17 mouse cellular contexts compared by ENCODE assay signal in the genomic region with DNA sequence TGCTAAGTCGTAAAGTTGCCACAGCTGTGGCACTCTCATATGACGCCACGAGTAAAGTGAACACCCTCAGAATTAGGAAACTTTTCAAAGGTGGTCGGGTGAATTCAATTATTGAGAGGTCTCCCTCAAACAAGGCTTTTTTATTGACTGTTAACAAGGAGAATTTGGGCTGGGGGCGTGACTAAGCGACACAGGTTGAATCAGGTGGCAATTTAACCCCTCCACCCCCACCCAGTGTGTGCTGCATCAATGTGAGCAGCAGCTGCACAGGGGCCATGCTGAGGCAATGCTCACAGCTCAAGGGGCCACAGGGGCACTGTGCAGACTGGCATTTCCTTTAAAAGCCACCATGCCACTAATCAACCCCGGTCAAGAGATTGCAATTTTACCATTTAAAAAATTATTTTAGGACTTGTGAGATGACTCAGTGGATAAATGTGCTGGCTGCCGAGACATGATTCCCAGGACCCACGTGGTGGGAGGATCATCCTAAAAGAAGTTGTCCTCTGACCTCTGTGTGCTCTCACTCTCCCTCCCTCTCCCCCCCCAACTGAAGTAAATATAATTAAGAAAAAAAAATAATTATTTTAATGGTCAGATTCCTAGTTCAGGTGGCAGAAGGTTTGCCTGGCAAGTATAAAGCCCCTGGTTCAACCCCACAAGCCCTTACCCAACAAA.
A peak's percentile ranks its signal among the peaks of the same experiment; 100 is the strongest.
DNase-seq lines count a peak whose midpoint lies in the region; ATAC-seq and TF ChIP-seq lines count a peak whose summit lies in the region.
"Had no signal": no experiment of that assay in that cellular context is flagged by ENCODE, and none has a peak within 500 bp of the region (broad histone marks: within the 10 kb centered on the region; RNA-seq: fewer than 3 reads in every experiment).

No protein-coding gene starts in this region.

- H3K27ac ChIP-seq in intestine, embryonic 16.5 days (ENCODE audit: low read length): no peak overlapping the region
- no peak overlapping the region for H3K27ac ChIP-seq in intestine, postnatal 0 days (ENCODE audit: low read depth, low read length)
- H3K27ac ChIP-seq in lung, embryonic 15.5 days: peak overlapping the region; percentile 89
- H3K27ac ChIP-seq in embryonic fibroblast, embryonic 13.5 days (ENCODE audit: insufficient read depth, low read length): peak overlapping the region; percentile 76
- H3K27ac ChIP-seq in forebrain, embryonic 16.5 days (ENCODE audit: low read length): no peak overlapping the region
- H3K27ac ChIP-seq: embryonic facial prominence, embryonic 13.5 days; heart, embryonic 13.5 days; hindbrain, embryonic 13.5 days; limb, embryonic 15.5 days; liver, embryonic 15.5 days; midbrain, embryonic 12.5 days had no signal

- H3K36me3 ChIP-seq in intestine, embryonic 16.5 days (ENCODE audit: control insufficient read depth, insufficient read depth, low read length): no peaks in the 10 kb centered on the region
- no peaks in the 10 kb centered on the region for H3K36me3 ChIP-seq in intestine, postnatal 0 days (ENCODE audit: control insufficient read depth, insufficient read depth)
- H3K36me3 ChIP-seq in lung, embryonic 15.5 days: no peaks in the 10 kb centered on the region
- no peaks in the 10 kb centered on the region for H3K36me3 ChIP-seq in myocyte (ENCODE audit: control insufficient read depth, insufficient read depth)
- H3K36me3 ChIP-seq in forebrain, embryonic 16.5 days (ENCODE audit: control insufficient read depth, insufficient read depth): no peaks in the 10 kb centered on the region
- H3K36me3 ChIP-seq: embryonic facial prominence, embryonic 13.5 days; heart, embryonic 13.5 days; hindbrain, embryonic 13.5 days; limb, embryonic 15.5 days; liver, embryonic 15.5 days; midbrain, embryonic 12.5 days had no signal

- no peaks in the 10 kb centered on the region for H3K27me3 ChIP-seq in intestine, embryonic 16.5 days (replicated peaks; ENCODE audit: control insufficient read depth, insufficient read depth, low read length)
- H3K27me3 ChIP-seq in intestine, postnatal 0 days (replicated peaks; ENCODE audit: control insufficient read depth, insufficient read depth, low read length): no peaks in the 10 kb centered on the region
- no peaks in the 10 kb centered on the region for H3K27me3 ChIP-seq in lung, embryonic 15.5 days
- H3K27me3 ChIP-seq in myocyte (ENCODE audit: control insufficient read depth, insufficient read depth, insufficient read length): no peaks in the 10 kb centered on the region
- no peaks in the 10 kb centered on the region for H3K27me3 ChIP-seq in forebrain, embryonic 16.5 days (replicated peaks; ENCODE audit: control insufficient read depth, insufficient read depth, low read length)
- H3K27me3 ChIP-seq: embryonic facial prominence, embryonic 13.5 days; heart, embryonic 13.5 days; limb, embryonic 15.5 days; liver, embryonic 15.5 days had no signal

- TF ChIP-seq CTCF in intestine, postnatal 0 days (IDR thresholded peaks at IDR 0.05; ENCODE audit: low read depth): no peak
- no peak for TF ChIP-seq CTCF in embryonic fibroblast, embryonic 13.5 days (IDR thresholded peaks at IDR 0.05; ENCODE audit: borderline replicate concordance, insufficient read depth, low read length)

- H3K9ac ChIP-seq in intestine, embryonic 16.5 days (ENCODE audit: low read depth, low read length): no peak overlapping the region
- H3K9ac ChIP-seq in intestine, postnatal 0 days (ENCODE audit: low read depth, low read length): no peak overlapping the region
- no peak overlapping the region for H3K9ac ChIP-seq in lung, embryonic 15.5 days
- H3K9ac ChIP-seq in forebrain, embryonic 16.5 days (replicated peaks; ENCODE audit: low read depth, low read length): no peak overlapping the region
- H3K9ac ChIP-seq: embryonic facial prominence, embryonic 13.5 days; heart, embryonic 13.5 days; hindbrain, embryonic 13.5 days; limb, embryonic 15.5 days; liver, embryonic 15.5 days; midbrain, embryonic 12.5 days had no signal

- no peaks in the 10 kb centered on the region for H3K9me3 ChIP-seq in intestine, embryonic 16.5 days (ENCODE audit: control insufficient read depth, low read length)
- no peaks in the 10 kb centered on the region for H3K9me3 ChIP-seq in intestine, postnatal 0 days (ENCODE audit: control insufficient read depth)
- no peaks in the 10 kb centered on the region for H3K9me3 ChIP-seq in lung, embryonic 15.5 days
- H3K9me3 ChIP-seq in forebrain, embryonic 16.5 days (ENCODE audit: control insufficient read depth, low read length): no peaks in the 10 kb centered on the region
- H3K9me3 ChIP-seq: embryonic facial prominence, embryonic 13.5 days; heart, embryonic 13.5 days; hindbrain, embryonic 13.5 days; limb, embryonic 15.5 days; liver, embryonic 15.5 days; midbrain, embryonic 12.5 days had no signal

- peaks cover 9% of the 10 kb centered on the region; the same call in 1 of the 2 replicates for H3K4me1 ChIP-seq in intestine, embryonic 16.5 days (ENCODE audit: control insufficient read depth, insufficient read depth, low read length)
- no peaks in the 10 kb centered on the region for H3K4me1 ChIP-seq in intestine, postnatal 0 days (replicated peaks; ENCODE audit: control insufficient read depth, insufficient read depth, low read length)
- peaks cover 14% of the 10 kb centered on the region for H3K4me1 ChIP-seq in lung, embryonic 15.5 days
- H3K4me1 ChIP-seq in embryonic fibroblast, embryonic 13.5 days (ENCODE audit: control insufficient read depth, insufficient read depth, low read length): peaks cover 12% of the 10 kb centered on the region
- H3K4me1 ChIP-seq in forebrain, embryonic 16.5 days (replicated peaks; ENCODE audit: control insufficient read depth, insufficient read depth, low read length): peaks cover 2% of the 10 kb centered on the region
- H3K4me1 ChIP-seq: hindbrain, embryonic 13.5 days; liver, embryonic 15.5 days had no signal

- H3K4me2 ChIP-seq in intestine, embryonic 16.5 days (ENCODE audit: low read depth, low read length): no peak overlapping the region
- no peak overlapping the region for H3K4me2 ChIP-seq in intestine, postnatal 0 days (replicated peaks; ENCODE audit: low read depth)
- H3K4me2 ChIP-seq in lung, embryonic 15.5 days: 0 out of 2 replicates have a peak overlapping the region, but pooled peaks have one; percentile 11
- H3K4me2 ChIP-seq in myocyte (ENCODE audit: low read depth): peak overlapping the region; percentile 53
- H3K4me2 ChIP-seq in forebrain, embryonic 16.5 days (ENCODE audit: low read length): no peak overlapping the region
- H3K4me2 ChIP-seq: embryonic facial prominence, embryonic 13.5 days; heart, embryonic 13.5 days; hindbrain, embryonic 13.5 days; limb, embryonic 15.5 days; liver, embryonic 15.5 days; midbrain, embryonic 12.5 days had no signal

- DNase-seq in lung, postnatal 14 days: no peak
- DNase-seq: cerebellum, adult 9-10 months; kidney, adult 9 months; thymus, postnatal 36 days had no signal

- 43% methylated on average over 9 of the region's 9 CpGs for WGBS in intestine, embryonic 16.5 days
- 48% methylated on average over 9 of the region's 9 CpGs for WGBS in intestine, postnatal 0 days
- WGBS in lung, embryonic 15.5 days: 40% methylated on average over 9 of the region's 9 CpGs
- 22% methylated on average over 9 of the region's 9 CpGs for WGBS in forebrain, embryonic 16.5 days

- H3ac ChIP-seq in myocyte (ENCODE audit: control insufficient read depth, insufficient read length): no peak overlapping the region

- ATAC-seq in intestine, embryonic 16.5 days: 0 out of 2 replicates have a peak, but pooled peaks have one; percentile 36
- ATAC-seq in intestine, postnatal 0 days: no peak
- ATAC-seq in lung, embryonic 15.5 days (ENCODE audit: borderline replicate concordance, extremely low read depth, low FRiP score, low TSS enrichment): no peak
- no peak for ATAC-seq in forebrain, embryonic 16.5 days
- ATAC-seq: inflammation-experienced regulatory T-cells, adult 6 months had no signal

- TF ChIP-seq POLR2A in embryonic fibroblast, embryonic 13.5 days (IDR thresholded peaks at IDR 0.05; ENCODE audit: low read depth, low read length): no peak
- no peak for TF ChIP-seq POLR2A in myocyte (IDR thresholded peaks at IDR 0.05; ENCODE audit: insufficient read length, low read depth)

- no peak overlapping the region for H3K4me3 ChIP-seq in intestine, embryonic 16.5 days (ENCODE audit: low read length)
- H3K4me3 ChIP-seq in intestine, postnatal 0 days (ENCODE audit: low read depth, low read length): no peak overlapping the region
- H3K4me3 ChIP-seq in lung, embryonic 15.5 days: no peak overlapping the region
- no peak overlapping the region for H3K4me3 ChIP-seq in embryonic fibroblast, embryonic 13.5 days (ENCODE audit: insufficient read depth, low read length)
- H3K4me3 ChIP-seq in myocyte: no peak overlapping the region
- H3K4me3 ChIP-seq in forebrain, embryonic 16.5 days (replicated peaks; ENCODE audit: low read length): no peak overlapping the region
- H3K4me3 ChIP-seq: embryonic facial prominence, embryonic 13.5 days; heart, embryonic 13.5 days; hindbrain, embryonic 13.5 days; limb, embryonic 15.5 days; liver, embryonic 15.5 days; midbrain, embryonic 12.5 days had no signal

- H3K79me2 ChIP-seq in myocyte (ENCODE audit: control insufficient read depth, insufficient read depth): no peaks in the 10 kb centered on the region

TF ChIP-seq in myocyte, 11 proteins besides CTCF, POLR2A, EP300 and RAD21:
- TF ChIP-seq USF1 (IDR thresholded peaks at IDR 0.05; ENCODE audit: low read depth) (peak; percentile 57), CEBPB (IDR thresholded peaks at IDR 0.05; ENCODE audit: insufficient read depth, poor library complexity, severe bottlenecking) (no peak), MYOG (IDR thresholded peaks at IDR 0.05; ENCODE audit: control insufficient read depth in 1 of 3, insufficient read depth in 1 of 3, insufficient read length in 2 of 3, low read depth in 2 of 3) (peak in 2 of 3 experiments; percentile 79 to 85), MYOD1 (IDR thresholded peaks at IDR 0.05; ENCODE audit: control insufficient read depth in 1 of 3, insufficient read length in 2 of 3, low read depth in 2 of 3) (peak in 2 of 3 experiments; percentile 78 to 89), SRF (IDR thresholded peaks at IDR 0.05; ENCODE audit: control insufficient read depth, insufficient read length, low read depth) (no peak), REST (IDR thresholded peaks at IDR 0.05; ENCODE audit: insufficient read depth, insufficient read length) (no peak)

Comparison
In these comparisons a context has a peak if more than half of its experiments do, and no peak if none do; other contexts are left out.
1. H3K27ac ChIP-seq: peak in lung, embryonic 15.5 days (single experiment) and embryonic fibroblast, embryonic 13.5 days (single experiment); none in intestine, embryonic 16.5 days (single experiment), intestine, postnatal 0 days (single experiment) and forebrain, embryonic 16.5 days (single experiment).
2. H3K4me2 ChIP-seq: peak in lung, embryonic 15.5 days (single experiment) and myocyte (single experiment); none in intestine, embryonic 16.5 days (single experiment), intestine, postnatal 0 days (single experiment) and forebrain, embryonic 16.5 days (single experiment).